Comparison of ENCODE assay signal across 8 mouse cellular contexts in the genomic region with DNA sequence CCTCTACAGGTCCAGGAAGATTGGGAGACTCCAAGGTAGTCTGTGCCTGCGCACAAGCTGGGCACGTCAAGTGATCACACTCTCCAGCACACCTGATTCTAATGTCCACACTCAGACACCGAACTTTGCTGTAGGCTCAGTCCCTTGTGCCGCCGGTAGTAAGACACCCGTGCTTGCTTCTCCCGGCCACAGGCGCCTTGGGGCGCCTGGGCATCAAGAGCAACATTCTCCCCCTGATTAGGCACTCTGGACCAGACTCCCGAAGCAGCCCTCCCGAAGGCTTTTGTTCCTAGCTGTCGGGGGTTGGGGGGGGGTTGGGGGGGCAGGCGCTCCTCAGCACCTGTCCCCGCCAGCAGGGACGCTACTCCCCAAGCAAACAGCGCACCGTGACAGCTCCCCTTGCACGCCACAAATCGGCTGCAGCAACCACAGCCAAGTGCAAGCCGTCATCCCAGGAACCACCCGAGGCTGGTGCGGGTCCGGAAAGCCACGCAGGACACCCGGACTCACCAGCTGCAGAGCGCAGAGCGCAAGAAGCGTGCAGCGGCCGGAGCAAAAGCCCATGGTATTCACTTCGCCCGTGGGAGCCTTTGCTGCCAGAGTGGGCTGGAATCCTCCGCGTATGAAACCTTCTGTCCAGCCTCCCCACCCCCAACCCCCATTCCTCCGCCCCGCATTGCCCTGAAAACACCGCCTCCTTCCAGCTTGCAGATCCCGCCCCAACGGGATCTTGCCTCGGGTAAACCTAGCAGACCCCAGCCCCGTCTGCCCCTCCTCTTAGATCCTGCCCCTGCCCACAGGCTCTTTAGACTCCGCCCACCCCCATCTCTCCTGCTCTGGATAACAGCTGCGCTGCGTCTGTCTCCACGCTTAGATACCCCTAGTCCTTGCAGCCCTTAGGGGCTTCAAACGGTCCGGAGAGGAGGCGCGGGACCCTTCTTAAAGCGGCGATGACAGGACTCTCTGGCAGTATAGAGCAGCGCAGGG. TPM values are rescaled to one million over a fixed set of nuclear protein-coding genes. Genes with fewer than 3 reads are reported as not detected.
DNase-seq lines count a peak whose midpoint lies in the region; ATAC-seq and TF ChIP-seq lines count a peak whose summit lies in the region.

A gene (minus strand): TSS at position 639 of the 987 bp plus-strand sequence.

- H3K4me1 ChIP-seq in kidney, embryonic 15.5 days = peaks cover 40% of the 10 kb centered on the region
- H3K4me1 ChIP-seq in liver, adult 2 months (ENCODE audit: control insufficient read depth, insufficient read depth, low read length) = no peaks in the 10 kb centered on the region

- peak; percentile 93 for ATAC-seq in kidney, embryonic 15.5 days (replicated peaks; ENCODE audit: low FRiP score)
- no peak for ATAC-seq in monocyte, adult 5-6 weeks (replicated peaks; ENCODE audit: insufficient number of reproducible peaks, low FRiP score, low TSS enrichment, poor library complexity, severe bottlenecking)

- peak within 1 kb of the TSS; percentile 61 for H3K4me3 ChIP-seq in kidney, embryonic 15.5 days (replicated peaks)
- peak within 1 kb of the TSS; percentile 36; the same call in 1 of the 2 replicates for H3K4me3 ChIP-seq in liver, adult 2 months (ENCODE audit: insufficient read depth, low read depth, low read length)

- H3K4me2 ChIP-seq in kidney, embryonic 15.5 days = peak within 1 kb of the TSS; percentile 94

- H3K27me3 ChIP-seq in kidney, embryonic 15.5 days = peaks cover 26% of the 10 kb centered on the region
- 0 out of 2 replicates have a peak, but pooled peaks cover 3% of the 10 kb centered on the region for H3K27me3 ChIP-seq in liver, adult 2 months (ENCODE audit: control insufficient read depth, insufficient read depth, low read length)

- DNase-seq in ovary, adult 18-20 months (ENCODE audit: low spot score) = peak; percentile 25
- DNase-seq in ovary, postnatal 14 days (ENCODE audit: low spot score) = no peak
- DNase-seq in cerebellum, postnatal 25 days = peak; percentile 70 to 72
- peak; percentile 22 to 26 for DNase-seq in frontal cortex, postnatal 25 days (ENCODE audit: low spot score in 2 of 2)
- no peak for DNase-seq in liver, adult 2 months (ENCODE audit: extremely low read depth, low read depth, low spot score)
- peak; percentile 80 for DNase-seq in neural tube, embryonic 10.5 days (ENCODE audit: extremely low spot score, low spot score)

- peak within 1 kb of the TSS; percentile 65 for H3K27ac ChIP-seq in kidney, embryonic 15.5 days
- no peak within 1 kb of the TSS for H3K27ac ChIP-seq in liver, adult 2 months (replicated peaks; ENCODE audit: insufficient read depth, low read depth, low read length)

- H3K36me3 ChIP-seq in kidney, embryonic 15.5 days = no peaks in the 10 kb centered on the region
- H3K36me3 ChIP-seq in liver, adult 2 months (ENCODE audit: control insufficient read depth, insufficient read depth, low read length) = no peaks in the 10 kb centered on the region

- H3K9me3 ChIP-seq in kidney, embryonic 15.5 days (replicated peaks) = no peaks in the 10 kb centered on the region

- H3K79me2 ChIP-seq in liver, adult 2 months (ENCODE audit: control insufficient read depth, insufficient read depth, low read length) = no peaks in the 10 kb centered on the region

- no peak for TF ChIP-seq POLR2A in liver, adult 2 months (IDR thresholded peaks at IDR 0.05; ENCODE audit: extremely low read depth, insufficient read depth, low read length)

- TF ChIP-seq CTCF in liver, adult 2 months (IDR thresholded peaks at IDR 0.05; ENCODE audit: low read depth, low read length) = peak; percentile 24; the same call in 1 of the 2 replicates

- under 1% methylated on average over 52 of the region's 52 CpGs for WGBS in kidney, embryonic 15.5 days
- WGBS in liver, adult 2 months = 5% methylated on average over 52 of the region's 52 CpGs

- H3K9ac ChIP-seq in kidney, embryonic 15.5 days = peak within 1 kb of the TSS; percentile 53
- H3K9ac ChIP-seq in liver, adult 2 months (ENCODE audit: low read depth, low read length) = no peak within 1 kb of the TSS

RNA-seq across cellular contexts. Expression of the gene that starts here (rescaled TPM):
- 33.4 and 34.5 TPM in 2 replicates for polyA plus RNA-seq in kidney, embryonic 15.5 days (2015; fragmentation: Nextera tagmentation; extraction: Ambion mirVana)
- total RNA-seq in liver, adult 2 months (2014; rRNA removed) = 0.13 and 1.5 TPM in 2 replicates
- 1.5 and 1.6 TPM in 2 replicates for polyA plus RNA-seq in liver, adult 2 months (2012; rRNA removed)
- total RNA-seq in monocyte, adult 5-6 weeks (2017) = not detected in 3 replicates

Comparison
In these comparisons a context has a peak if more than half of its experiments do, and no peak if none do; other contexts are left out.
1. RNA of the gene that starts here (polyA plus RNA-seq): 33.4 to 34.5 TPM in kidney, embryonic 15.5 days; 1.5 to 1.6 TPM in liver, adult 2 months; every median in the first group is over 10 times any median in the second.
2. DNase-seq: peak in ovary, adult 18-20 months (single experiment), cerebellum, postnatal 25 days (2 of 2), frontal cortex, postnatal 25 days (2 of 2) and neural tube, embryonic 10.5 days (single experiment); none in ovary, postnatal 14 days (single experiment) and liver, adult 2 months (single experiment).